Mouse (Mus musculus): ENCODE results near the gene Phc3. TPM values are rescaled to one million over a fixed set of nuclear protein-coding genes. Genes with fewer than 3 reads are reported as not detected.
"Not testable (repeated sequence)": the region's sequence is repeated elsewhere in the genome, so short reads cannot be mapped to it uniquely, and the experiment has no call there.

The Phc3 gene
- polyA plus RNA-seq, 1 experiment from 2014 or later, result 4.9 TPM

- H3K27me3 ChIP-seq, result no peaks in the 10 kb centered on the region
- H3K9me3 ChIP-seq (replicated peaks), result no peaks in the 10 kb centered on the region
- H3K4me1 ChIP-seq (replicated peaks), result no peaks in the 10 kb centered on the region
- no peak overlapping the region for H3K9ac ChIP-seq
- H3K4me2 ChIP-seq, result no peak overlapping the region
- no peak for ATAC-seq (replicated peaks; ENCODE audit: insufficient number of reproducible peaks, insufficient read depth, low FRiP score, low read depth)
- H3K27ac ChIP-seq, result no peak overlapping the region
- H3K36me3 ChIP-seq, result no peaks in the 10 kb centered on the region
- 72% methylated on average over 5 of the region's 5 CpGs for WGBS
- H3K4me3 ChIP-seq, result no peak overlapping the region
Measured at GRCm38 (mm10) chr3:30868176-30868575, 101.0 kb downstream of the Phc3 start.

GRCm38 (mm10) chr3:30864640-30865039 is 104.6 kb downstream of the Phc3 start:
- H3K4me3 ChIP-seq, result no peak overlapping the region
- no peaks in the 10 kb centered on the region for H3K4me1 ChIP-seq (replicated peaks)
- no peak overlapping the region for H3K27ac ChIP-seq
- H3K9ac ChIP-seq, result no peak overlapping the region
- H3K27me3 ChIP-seq, result no peaks in the 10 kb centered on the region
- no peak for ATAC-seq (replicated peaks; ENCODE audit: insufficient number of reproducible peaks, insufficient read depth, low FRiP score, low read depth)
- WGBS, result 65% methylated on average over 1 of the region's 1 CpGs
- H3K4me2 ChIP-seq, result no peak overlapping the region
- H3K36me3 ChIP-seq, result no peaks in the 10 kb centered on the region
- H3K9me3 ChIP-seq (replicated peaks), result no peaks in the 10 kb centered on the region

- 66% methylated on average over 5 of the region's 5 CpGs for WGBS
- Histone ChIP-seq H3K9me3 (replicated peaks) (no peaks in the 10 kb centered on the region), H3K27me3 (no peaks in the 10 kb centered on the region), H3K9ac (no peak overlapping the region), H3K4me3 (no peak overlapping the region), H3K27ac (no peak overlapping the region), H3K4me2 (no peak overlapping the region), H3K36me3 (no peaks in the 10 kb centered on the region), H3K4me1 (replicated peaks) (no peaks in the 10 kb centered on the region)
- no peak for ATAC-seq (replicated peaks; ENCODE audit: insufficient number of reproducible peaks, insufficient read depth, low FRiP score, low read depth)
Measured at GRCm38 (mm10) chr3:30863712-30864435, 105.3 kb downstream of the Phc3 start.

GRCm38 (mm10) chr3:30860705-30861104 is 108.5 kb downstream of the Phc3 start:
- Histone ChIP-seq H3K36me3 (no peaks in the 10 kb centered on the region), H3K27me3 (0 out of 2 replicates have a peak, but pooled peaks cover 3% of the 10 kb centered on the region), H3K27ac (no peak overlapping the region), H3K9me3 (replicated peaks) (no peaks in the 10 kb centered on the region), H3K4me1 (replicated peaks) (peaks cover 3% of the 10 kb centered on the region; the same call in 1 of the 2 replicates), H3K4me3 (no peak overlapping the region), H3K4me2 (no peak overlapping the region), H3K9ac (no peak overlapping the region)
- 70% methylated on average over 4 of the region's 4 CpGs for WGBS
- no peak for ATAC-seq (replicated peaks; ENCODE audit: insufficient number of reproducible peaks, insufficient read depth, low FRiP score, low read depth)

GRCm38 (mm10) chr3:30859599-30859998 is 109.6 kb downstream of the Phc3 start:
- not testable (repeated sequence) for H3K4me2 ChIP-seq; H3K9ac ChIP-seq; H3K36me3 ChIP-seq; H3K4me3 ChIP-seq; H3K9me3 ChIP-seq (replicated peaks); H3K27me3 ChIP-seq; H3K27ac ChIP-seq; H3K4me1 ChIP-seq (replicated peaks); ATAC-seq (replicated peaks; ENCODE audit: insufficient number of reproducible peaks, insufficient read depth, low FRiP score, low read depth)
- 91% methylated on average over 8 of the region's 8 CpGs for WGBS

- Histone ChIP-seq H3K27ac (no peak within 1 kb of the TSS), H3K9me3 (replicated peaks) (no peaks in the 10 kb centered on the region), H3K36me3 (no peaks in the 10 kb centered on the region), H3K4me3 (peak within 1 kb of the TSS; percentile 56), H3K4me2 (peak within 1 kb of the TSS; percentile 91), H3K9ac (peak within 1 kb of the TSS; percentile 42), H3K27me3 (0 out of 2 replicates have a peak, but pooled peaks cover 3% of the 10 kb centered on the region), H3K4me1 (replicated peaks) (peaks cover 7% of the 10 kb centered on the region; the same call in 1 of the 2 replicates)
- peak; percentile 76 for ATAC-seq (replicated peaks; ENCODE audit: insufficient number of reproducible peaks, insufficient read depth, low FRiP score, low read depth)
- under 1% methylated on average over 75 of the region's 75 CpGs for WGBS
Measured at GRCm38 (mm10) chr3:30855604-30856458, 113.4 kb downstream of the Phc3 start, which contains the start of gene Gpr160. Gene Gpr160, plus strand, starts transcription at chr3:30855950.

- Histone ChIP-seq H3K27me3 (0 out of 2 replicates have a peak, but pooled peaks cover 3% of the 10 kb centered on the region), H3K4me1 (replicated peaks) (peaks cover 7% of the 10 kb centered on the region; the same call in 1 of the 2 replicates), H3K9me3 (replicated peaks) (no peaks in the 10 kb centered on the region), H3K27ac (no peak overlapping the region), H3K4me2 (no peak overlapping the region), H3K4me3 (no peak overlapping the region), H3K36me3 (no peaks in the 10 kb centered on the region), H3K9ac (no peak overlapping the region)
- ATAC-seq (replicated peaks; ENCODE audit: insufficient number of reproducible peaks, insufficient read depth, low FRiP score, low read depth), result no peak
- 86% methylated on average over 5 of the region's 5 CpGs for WGBS
Measured at GRCm38 (mm10) chr3:30853596-30853995, 115.6 kb downstream of the Phc3 start.

DNA sequence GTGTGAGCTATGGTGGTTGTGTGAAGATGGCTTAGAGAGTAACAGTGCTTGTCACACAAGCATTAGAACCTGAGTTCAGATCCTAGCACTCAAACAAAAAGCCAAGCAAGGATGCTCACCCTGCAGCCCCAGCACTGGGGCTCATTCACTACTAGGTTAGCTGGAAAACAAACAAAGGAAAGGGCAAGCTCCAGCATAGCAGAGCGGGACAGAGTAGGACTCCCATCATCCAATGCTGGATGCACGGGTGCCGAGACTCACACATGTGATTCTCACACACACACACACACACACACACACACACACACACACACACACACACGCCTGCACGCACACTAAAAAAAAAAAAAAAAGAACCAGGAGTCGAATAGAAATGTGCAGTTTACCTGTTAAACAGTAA is 117.8 kb downstream of the Phc3 start:
- no peak for ATAC-seq (replicated peaks; ENCODE audit: insufficient number of reproducible peaks, insufficient read depth, low FRiP score, low read depth)
- no peaks in the 10 kb centered on the region for H3K36me3 ChIP-seq
- 63% methylated on average over 5 of the region's 6 CpGs for WGBS
- no peaks in the 10 kb centered on the region for H3K9me3 ChIP-seq (replicated peaks)
- H3K27me3 ChIP-seq, result no peaks in the 10 kb centered on the region
- H3K27ac ChIP-seq, result no peak overlapping the region
- H3K4me3 ChIP-seq, result no peak overlapping the region
- peaks cover 7% of the 10 kb centered on the region; the same call in 1 of the 2 replicates for H3K4me1 ChIP-seq (replicated peaks)
- H3K9ac ChIP-seq, result no peak overlapping the region
- no peak overlapping the region for H3K4me2 ChIP-seq

Other genes starting within 250 kb of the Phc3 start
- gene Samd7, start 223.1 kb downstream of the Phc3 start, polyA plus RNA-seq (2015; fragmentation: Nextera tagmentation; extraction: Ambion mirVana), result not detected in 2 replicates
- 42.9 and 71.3 TPM in 2 replicates for gene Sec62, start 176.5 kb downstream of the Phc3 start, polyA plus RNA-seq (2015; fragmentation: Nextera tagmentation; extraction: Ambion mirVana)
- 1.1 and 2.2 TPM in 2 replicates for gene Gpr160, start 113.5 kb downstream of the Phc3 start, polyA plus RNA-seq (2015; fragmentation: Nextera tagmentation; extraction: Ambion mirVana)
- 15.1 and 19.1 TPM in 2 replicates for gene Prkci, start 26.3 kb upstream of the Phc3 start, polyA plus RNA-seq (2015; fragmentation: Nextera tagmentation; extraction: Ambion mirVana)
- 12.3 and 13.2 TPM in 2 replicates for gene Skil, start 125.6 kb upstream of the Phc3 start, polyA plus RNA-seq (2015; fragmentation: Nextera tagmentation; extraction: Ambion mirVana)
- gene Cldn11, start 180.5 kb upstream of the Phc3 start, polyA plus RNA-seq (2015; fragmentation: Nextera tagmentation; extraction: Ambion mirVana), result 7.8 and 9.3 TPM in 2 replicates

All from heart, embryonic 15.5 days (tissue).